Mouse (Mus musculus) forebrain, embryonic 11.5 days (tissue): ENCODE data around the gene Tmem74b. TPM values are rescaled to one million over a fixed set of nuclear protein-coding genes. Genes with fewer than 3 reads are reported as not detected.

Experiments
- ATAC-seq: fragments of 200-750 bp; cut with Nextera tagmentation; replicated peaks from 2 replicates; pipeline ENCODE4 v1.8.0; 2017; ENCODE audit warnings: moderate TSS enrichment; ENCODE audit not compliant: low FRiP score
- DNase-seq: peaks from one replicate; pipeline ENCODE4 v3.0.0-alpha.2; 2017; ENCODE audit warnings: low spot score
- H3K27ac ChIP-seq: fragments of 300-500 bp; sonication (generic); 2 replicates; pipeline ENCODE4 v1.5.1; 2014; ENCODE audit warnings: low read depth, low read length
- H3K27me3 ChIP-seq: fragments of 300-500 bp; sonication (generic); 2 replicates; pipeline ENCODE4 v1.6.1; 2014; ENCODE audit warnings: mild to moderate bottlenecking, low read length, mixed read lengths; ENCODE audit not compliant: control insufficient read depth, insufficient read depth
- H3K36me3 ChIP-seq: fragments of 300-500 bp; sonication (generic); 2 replicates; pipeline ENCODE4 v1.6.1; 2014; ENCODE audit warnings: mild to moderate bottlenecking, low read length, moderate library complexity, mixed read lengths; ENCODE audit not compliant: control insufficient read depth, insufficient read depth
- H3K4me1 ChIP-seq: fragments of 300-500 bp; sonication (generic); replicated peaks from 2 replicates; pipeline ENCODE4 v1.6.1; 2014; ENCODE audit warnings: low read length, mixed read lengths; ENCODE audit not compliant: control insufficient read depth, insufficient read depth
- H3K4me2 ChIP-seq: fragments of 300-500 bp; sonication (generic); 2 replicates; pipeline ENCODE4 v1.6.1; 2014; ENCODE audit warnings: low read depth, mild to moderate bottlenecking, low read length, moderate library complexity, mixed read lengths; ENCODE audit not compliant: severe bottlenecking
- H3K4me3 ChIP-seq: fragments of 300-500 bp; sonication (generic); 2 replicates; pipeline ENCODE4 v1.5.1; 2014; ENCODE audit warnings: low read depth, low read length
- H3K9ac ChIP-seq: fragments of 300-500 bp; sonication (generic); 2 replicates; pipeline ENCODE4 v1.6.1; 2014; ENCODE audit warnings: low read length
- H3K9me3 ChIP-seq: fragments of 300-500 bp; sonication (generic); 2 replicates; pipeline ENCODE4 v1.6.1; 2016; ENCODE audit warnings: low read length, mixed read lengths; ENCODE audit not compliant: control insufficient read depth
- WGBS: fragments of 180-500 bp; shearing (Covaris S2); extraction: QIAGEN DNeasy Blood & Tissue Kit; methylation state at CpG from one replicate; pipeline ENCODE4 v1.1.7; 2014; 5-methylcytosine and 5-hydroxymethylcytosine counted together
- polyA plus RNA-seq: library from polyadenylated mRNA; unstranded; fragments of >200 nt; fragmentation: Nextera tagmentation; extraction: Ambion mirVana; gene quantifications from 2 replicates; pipeline ENCODE4 v1.2.1, GENCODE M21; 2014

The Tmem74b gene
- polyA plus RNA-seq, 1 experiment from 2014 or later = 7.7 TPM

DNA sequence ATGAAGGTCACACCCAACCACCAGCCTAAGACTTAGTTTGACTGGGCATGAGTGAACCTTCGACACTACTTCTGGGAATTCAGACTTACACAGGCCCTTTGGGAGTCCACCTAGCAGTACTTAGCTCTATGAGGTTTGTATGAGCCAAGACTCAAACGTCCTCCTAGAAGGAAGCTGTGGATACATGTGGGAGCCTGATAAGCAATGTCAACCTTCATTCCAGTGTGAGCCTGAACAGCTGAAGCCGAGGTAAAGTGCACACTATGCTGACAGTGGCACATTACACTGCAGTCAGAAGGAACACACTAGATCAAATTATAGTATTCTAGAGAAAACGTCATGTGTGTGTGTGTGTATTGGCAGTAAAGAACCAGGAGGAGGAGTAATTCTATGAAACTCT, 36.7 kb downstream of the Tmem74b start:
- WGBS = 88% methylated on average over 4 of the region's 4 CpGs
- ATAC-seq (no peak), DNase-seq (no peak)
- H3K4me1 ChIP-seq = peaks cover 5% of the 10 kb centered on the region; the same call in 1 of the 2 replicates
- no peak overlapping the region for H3K9ac ChIP-seq
- H3K27me3 ChIP-seq = no peaks in the 10 kb centered on the region
- no peak overlapping the region for H3K4me2 ChIP-seq
- no peaks in the 10 kb centered on the region for H3K9me3 ChIP-seq
- no peaks in the 10 kb centered on the region for H3K36me3 ChIP-seq
- H3K27ac ChIP-seq = no peak overlapping the region
- H3K4me3 ChIP-seq = no peak overlapping the region

GRCm38 (mm10) chr2:151739081-151739480, 37.3 kb downstream of the Tmem74b start:
- H3K4me3 ChIP-seq = no peak overlapping the region
- no peak overlapping the region for H3K4me2 ChIP-seq
- no peaks in the 10 kb centered on the region for H3K27me3 ChIP-seq
- WGBS = 89% methylated on average over 3 of the region's 3 CpGs
- H3K36me3 ChIP-seq = no peaks in the 10 kb centered on the region
- H3K27ac ChIP-seq = no peak overlapping the region
- no peak for DNase-seq
- H3K9me3 ChIP-seq = no peaks in the 10 kb centered on the region
- ATAC-seq = no peak
- H3K4me1 ChIP-seq = peaks cover 5% of the 10 kb centered on the region; the same call in 1 of the 2 replicates
- no peak overlapping the region for H3K9ac ChIP-seq

- DNase-seq (no peak), ATAC-seq (no peak)
- Histone ChIP-seq H3K36me3 (no peaks in the 10 kb centered on the region), H3K9me3 (no peaks in the 10 kb centered on the region), H3K4me1 (peaks cover 5% of the 10 kb centered on the region; the same call in 1 of the 2 replicates), H3K9ac (no peak overlapping the region), H3K4me2 (peak overlapping the region; percentile 76; the same call in 1 of the 2 replicates), H3K27ac (no peak overlapping the region), H3K27me3 (no peaks in the 10 kb centered on the region), H3K4me3 (no peak overlapping the region)
- 87% methylated on average over 7 of the region's 7 CpGs for WGBS
These were observed 37.7 kb downstream of the Tmem74b start for GRCm38 (mm10) chr2:151739505-151739904.

DNA sequence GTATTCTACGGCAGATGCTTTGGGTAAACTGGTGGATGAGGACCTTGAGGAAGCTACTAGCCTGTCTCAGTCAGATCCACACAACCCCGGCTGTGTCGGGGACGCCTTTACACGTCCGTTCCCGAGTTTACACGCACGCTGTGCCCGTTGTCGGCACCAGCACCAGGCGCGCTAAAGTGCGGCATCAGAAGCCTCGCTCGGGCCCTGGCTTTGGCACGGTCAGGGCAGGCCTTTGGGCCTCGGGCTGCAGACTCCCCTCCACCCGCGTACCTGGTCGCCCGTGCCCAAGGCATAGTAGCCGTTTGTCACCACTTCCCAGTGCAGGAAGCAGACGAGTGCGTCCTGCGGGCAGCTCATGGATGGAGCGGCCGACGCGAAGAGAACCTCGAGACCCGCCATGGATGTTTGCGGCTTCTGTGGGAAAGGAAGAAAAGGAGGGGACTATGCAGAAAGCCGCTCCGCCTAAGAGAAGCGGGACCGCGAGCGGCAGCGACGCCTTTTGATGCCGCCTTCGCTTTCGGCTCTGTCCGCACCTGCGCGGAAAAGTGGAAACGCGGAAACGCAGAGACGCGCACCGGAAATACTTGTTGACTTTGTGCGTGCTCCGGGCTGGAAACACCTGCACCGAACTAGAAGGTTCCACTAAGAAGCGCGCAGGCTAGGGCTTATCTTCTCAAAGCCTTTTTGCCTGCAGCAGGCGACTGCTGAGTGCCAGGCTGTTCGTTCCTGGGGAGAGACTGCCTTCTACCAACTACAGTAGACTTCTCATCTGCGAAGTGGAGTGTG, 39.1 kb downstream of the Tmem74b start:
- Histone ChIP-seq H3K4me3 (peak overlapping the region; percentile 90), H3K9me3 (no peaks in the 10 kb centered on the region), H3K27ac (peak overlapping the region; percentile 48; the same call in 1 of the 2 replicates), H3K27me3 (no peaks in the 10 kb centered on the region), H3K4me1 (peaks cover 5% of the 10 kb centered on the region; the same call in 1 of the 2 replicates), H3K4me2 (peak overlapping the region; percentile 76), H3K36me3 (no peaks in the 10 kb centered on the region), H3K9ac (peak overlapping the region; percentile 91)
- under 1% methylated on average over 61 of the region's 61 CpGs for WGBS
- ATAC-seq (peak; percentile 90), DNase-seq (peak; percentile 88)

DNA sequence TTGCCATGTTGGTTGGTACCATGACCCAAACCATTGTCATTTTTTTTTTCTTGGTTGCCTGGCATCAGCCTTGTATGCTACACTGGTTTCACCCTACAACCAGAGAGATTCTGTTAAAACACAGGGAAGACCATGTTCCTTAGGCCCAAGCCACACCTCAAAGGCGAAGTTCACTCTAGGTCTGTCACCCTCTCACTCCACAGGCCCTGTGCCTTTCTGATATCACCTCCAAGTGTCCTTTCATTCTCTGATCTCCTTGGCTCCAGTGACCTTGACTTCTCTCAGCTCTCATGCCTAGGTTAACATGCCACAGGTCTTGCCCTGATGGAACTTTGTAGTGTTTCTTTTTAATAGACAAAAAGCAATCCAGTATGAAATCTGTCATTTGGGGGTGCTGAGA, 40.3 kb downstream of the Tmem74b start:
- Histone ChIP-seq H3K27ac (no peak overlapping the region), H3K27me3 (no peaks in the 10 kb centered on the region), H3K9ac (no peak overlapping the region), H3K4me1 (peaks cover 5% of the 10 kb centered on the region; the same call in 1 of the 2 replicates), H3K36me3 (no peaks in the 10 kb centered on the region), H3K4me3 (no peak overlapping the region), H3K9me3 (no peaks in the 10 kb centered on the region), H3K4me2 (no peak overlapping the region)
- WGBS = 91% methylated on average over 1 of the region's 1 CpGs
- DNase-seq (no peak), ATAC-seq (no peak)

- Histone ChIP-seq H3K4me3 (no peak overlapping the region), H3K4me1 (peaks cover 5% of the 10 kb centered on the region; the same call in 1 of the 2 replicates), H3K36me3 (no peaks in the 10 kb centered on the region), H3K9ac (no peak overlapping the region), H3K27me3 (no peaks in the 10 kb centered on the region), H3K9me3 (no peaks in the 10 kb centered on the region), H3K4me2 (no peak overlapping the region), H3K27ac (no peak overlapping the region)
- no peak for ATAC-seq
- 68% methylated on average over 6 of the region's 6 CpGs for WGBS
- no peak for DNase-seq
These were observed 41.3 kb downstream of the Tmem74b start for GRCm38 (mm10) chr2:151742850-151743679.

GRCm38 (mm10) chr2:151743845-151744244, 42.0 kb downstream of the Tmem74b start, which contains the start of gene Psmf1:
TSS of gene Psmf1 (minus strand) at chr2:151744186.
- Histone ChIP-seq H3K27ac (no peak within 1 kb of the TSS), H3K9ac (no peak within 1 kb of the TSS), H3K27me3 (no peaks in the 10 kb centered on the region), H3K4me3 (no peak within 1 kb of the TSS), H3K4me2 (no peak within 1 kb of the TSS), H3K36me3 (no peaks in the 10 kb centered on the region), H3K4me1 (peaks cover 5% of the 10 kb centered on the region; the same call in 1 of the 2 replicates), H3K9me3 (no peaks in the 10 kb centered on the region)
- DNase-seq = no peak
- ATAC-seq = no peak

- Histone ChIP-seq H3K9me3 (no peaks in the 10 kb centered on the region), H3K9ac (no peak overlapping the region), H3K27me3 (no peaks in the 10 kb centered on the region), H3K27ac (no peak overlapping the region), H3K4me1 (no peaks in the 10 kb centered on the region; the same call in 1 of the 2 replicates), H3K36me3 (no peaks in the 10 kb centered on the region), H3K4me3 (no peak overlapping the region), H3K4me2 (no peak overlapping the region)
- 23% methylated on average over 19 of the region's 19 CpGs for WGBS
- peak; percentile 93 for DNase-seq
- ATAC-seq = peak; percentile 88
These were observed 46.3 kb downstream of the Tmem74b start for GRCm38 (mm10) chr2:151747847-151748705.
